Mouse (Mus musculus) ES-Bruce4 (cell line): ENCODE measurements at regions not wholly inside any gene's neighbourhood (a gene's known extent, or its start where the extent isn't known, plus 50 kb on each side); places are given as distances from the start of the nearest gene placed in this dataset.

Source experiments
- CTCF ChIP-seq: IDR thresholded peaks from one replicate; pipeline ENCODE4 v1.8.1; 2011; ENCODE audit warnings: low read depth, low read length
- EP300 ChIP-seq: IDR thresholded peaks from 2 replicates; pipeline ENCODE4 v1.6.1; 2011; ENCODE audit warnings: low read depth, low read length; ENCODE audit not compliant: insufficient read depth
- POLR2A ChIP-seq: IDR thresholded peaks from one replicate; pipeline ENCODE4 v1.8.1; 2011; ENCODE audit warnings: low read length; ENCODE audit not compliant: insufficient read depth

DNA sequence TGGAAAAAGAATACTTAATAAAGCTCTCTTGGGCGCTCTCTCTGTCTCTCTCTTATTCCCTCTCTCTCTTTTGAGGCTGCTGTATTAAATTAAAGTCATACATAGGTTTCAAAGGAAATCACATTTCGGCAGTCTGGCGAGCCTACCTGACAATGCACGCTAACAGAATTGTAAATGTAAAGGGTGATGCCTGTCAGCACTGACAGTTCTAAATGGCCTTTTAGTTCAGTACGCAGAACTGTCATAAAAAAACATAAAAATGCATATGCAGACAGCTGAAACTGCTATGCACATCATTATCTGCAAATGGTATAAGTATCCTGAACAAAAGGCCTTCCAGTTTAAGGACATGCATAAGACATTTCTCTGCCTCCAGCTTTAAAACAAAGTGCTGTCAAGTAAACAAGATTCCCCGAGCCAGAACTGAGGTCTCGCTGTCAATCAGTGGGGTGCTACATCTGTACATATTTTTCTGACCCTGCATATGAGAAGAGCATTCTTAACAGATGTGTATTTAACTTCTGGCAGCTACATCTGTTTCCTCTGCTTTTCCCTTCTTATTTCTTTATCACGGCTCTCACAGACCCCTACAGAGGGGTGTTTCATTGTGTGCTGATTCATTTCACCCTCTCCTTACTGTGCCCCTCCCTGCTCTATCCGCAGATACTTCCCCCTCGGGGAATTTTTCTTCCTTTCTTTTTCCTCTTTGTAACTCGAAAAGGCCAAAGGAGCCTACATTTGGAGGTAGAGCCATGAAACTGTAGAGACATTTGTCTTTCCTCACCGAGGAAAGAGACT is 574.5 kb downstream of the Ebf1 start:
- TF ChIP-seq EP300, result no peak
- no peak for TF ChIP-seq POLR2A
- TF ChIP-seq CTCF, result no peak
